Mouse (Mus musculus) CH12.LX (cell line): ENCODE results near the gene Taar7b. TPM values are rescaled to one million over a fixed set of nuclear protein-coding genes. Genes with fewer than 3 reads are reported as not detected.

Experiments used
- DNase-seq: peaks from one replicate; pipeline ENCODE4 v3.0.0-alpha.2; 2013; ENCODE audit errors: extremely low read depth
- H3K27ac ChIP-seq: 2 replicates; pipeline ENCODE4 v1.5.1; 2012; ENCODE audit warnings: low read depth, mild to moderate bottlenecking, control low read depth, moderate library complexity; ENCODE audit not compliant: insufficient read depth
- H3K27me3 ChIP-seq: replicated peaks from 2 replicates; pipeline ENCODE3; 2012; ENCODE audit warnings: inconsistent platforms
- H3K36me3 ChIP-seq, 2 experiments: replicated peaks in 1 of 2; 2 replicates each; pipeline versions ENCODE3 to v1.6.1; 2012; ENCODE audit warnings: inconsistent platforms in 1 of 2, low read length in 1 of 2, mild to moderate bottlenecking in 1 of 2, mixed read lengths in 1 of 2, moderate library complexity in 1 of 2; ENCODE audit not compliant: control insufficient read depth in 1 of 2, insufficient read depth in 1 of 2
- H3K4me1 ChIP-seq, 2 experiments: 2 replicates each; pipeline ENCODE4 v1.6.1; 2012; ENCODE audit warnings: inconsistent platforms in 1 of 2, moderate library complexity in 1 of 2; ENCODE audit not compliant: insufficient read depth in 2 of 2, control insufficient read depth in 1 of 2
- H3K4me2 ChIP-seq: 2 replicates; pipeline ENCODE4 v1.6.1; 2012; ENCODE audit warnings: low read depth, mild to moderate bottlenecking, control low read depth; ENCODE audit not compliant: poor library complexity, insufficient read depth, severe bottlenecking
- H3K4me3 ChIP-seq, 3 experiments: fragments of 150-350 bp in 1 of 3; sonication (generic) in 1 of 3; replicated peaks in 1 of 3; 2 replicates each; pipeline versions ENCODE3 to v1.5.1; 2011 to 2012; ENCODE audit warnings: low read depth in 2 of 3, low read length in 2 of 3, mild to moderate bottlenecking in 2 of 3, moderate library complexity in 2 of 3, control low read depth in 1 of 3, improper control_type of control experiment in 1 of 3, inconsistent platforms in 1 of 3, mixed read lengths in 1 of 3; ENCODE audit not compliant: poor library complexity in 1 of 3
- H3K79me2 ChIP-seq: replicated peaks from 2 replicates; pipeline ENCODE4 v1.6.1; 2012; ENCODE audit warnings: mild to moderate bottlenecking, moderate library complexity; ENCODE audit not compliant: control insufficient read depth, poor library complexity, insufficient read depth, severe bottlenecking; ENCODE audit errors: extremely low read depth
- H3K9ac ChIP-seq: 2 replicates; pipeline ENCODE4 v1.6.1; 2012; ENCODE audit warnings: low read depth, mild to moderate bottlenecking, control low read depth, moderate library complexity; ENCODE audit not compliant: insufficient read depth
- H3K9me3 ChIP-seq: replicated peaks from 2 replicates; pipeline ENCODE3; 2012; ENCODE audit warnings: low read length, inconsistent platforms, mixed read lengths
- BHLHE40 ChIP-seq: IDR thresholded peaks from 2 replicates; pipeline ENCODE4 v1.6.1; 2011; ENCODE audit warnings: mild to moderate bottlenecking, low read depth, low read length, improper control_type of control experiment
- CHD1 ChIP-seq: IDR thresholded peaks from 2 replicates; pipeline ENCODE4 v1.6.1; 2012; ENCODE audit warnings: low read depth, low read length, improper control_type of control experiment, inconsistent platforms
- ELF1 ChIP-seq: IDR thresholded peaks from 2 replicates; pipeline ENCODE4 v1.6.1; 2014; ENCODE audit warnings: low read depth, mild to moderate bottlenecking, inconsistent platforms, low read length, improper control_type of control experiment
- EP300 ChIP-seq: IDR thresholded peaks from 2 replicates; pipeline ENCODE4 v1.6.1; 2011; ENCODE audit warnings: low read length, improper control_type of control experiment
- IRF4 ChIP-seq: IDR thresholded peaks from 2 replicates; pipeline ENCODE4 v1.6.1; 2014; ENCODE audit warnings: low read depth, mild to moderate bottlenecking, inconsistent platforms, low read length, improper control_type of control experiment
- JUND ChIP-seq: conservative IDR thresholded peaks from 2 replicates; pipeline ENCODE4 v1.6.1; 2011; ENCODE audit warnings: low read depth, low read length, improper control_type of control experiment
- MAFK ChIP-seq: IDR thresholded peaks from 2 replicates; pipeline ENCODE4 v1.6.1; 2011; ENCODE audit warnings: low read length, improper control_type of control experiment; ENCODE audit not compliant: insufficient replicate concordance
- MAX ChIP-seq: IDR thresholded peaks from 2 replicates; pipeline ENCODE4 v1.6.1; 2011; ENCODE audit warnings: low read length, improper control_type of control experiment
- MAZ ChIP-seq: IDR thresholded peaks from 2 replicates; pipeline ENCODE4 v1.6.1; 2012; ENCODE audit warnings: low read depth, mild to moderate bottlenecking, inconsistent platforms, low read length, improper control_type of control experiment, moderate library complexity
- MEF2A ChIP-seq: IDR thresholded peaks from 2 replicates; pipeline ENCODE4 v1.6.1; 2014; ENCODE audit warnings: low read depth, mild to moderate bottlenecking, inconsistent platforms, low read length, improper control_type of control experiment, borderline replicate concordance
- MXI1 ChIP-seq: IDR thresholded peaks from 2 replicates; pipeline ENCODE4 v1.6.1; 2011; ENCODE audit warnings: mild to moderate bottlenecking, low read depth, low read length, improper control_type of control experiment
- NRF1 ChIP-seq: IDR thresholded peaks from 2 replicates; pipeline ENCODE4 v1.6.1; 2014; ENCODE audit warnings: low read depth, mild to moderate bottlenecking, inconsistent platforms, low read length, improper control_type of control experiment, moderate library complexity
- PAX5 ChIP-seq: IDR thresholded peaks from 2 replicates; pipeline ENCODE4 v1.6.1; 2012; ENCODE audit warnings: low read length, inconsistent platforms, mixed read lengths
- RCOR1 ChIP-seq: conservative IDR thresholded peaks from 2 replicates; pipeline ENCODE4 v1.6.1; 2012; ENCODE audit warnings: low read depth, mild to moderate bottlenecking, inconsistent platforms, low read length, improper control_type of control experiment
- SMC3 ChIP-seq: IDR thresholded peaks from 2 replicates; pipeline ENCODE4 v1.6.1; 2011; ENCODE audit warnings: low read depth, low read length, improper control_type of control experiment
- USF1 ChIP-seq: IDR thresholded peaks from 2 replicates; pipeline ENCODE4 v1.6.1; 2014; ENCODE audit warnings: low read depth, mild to moderate bottlenecking, inconsistent platforms, low read length, improper control_type of control experiment
- USF2 ChIP-seq: conservative IDR thresholded peaks from 2 replicates; pipeline ENCODE4 v1.6.1; 2011; ENCODE audit warnings: low read depth, low read length, improper control_type of control experiment
- ZC3H11A ChIP-seq: IDR thresholded peaks from 2 replicates; pipeline ENCODE4 v1.6.1; 2012; ENCODE audit warnings: low read depth, mild to moderate bottlenecking, inconsistent platforms, low read length, improper control_type of control experiment
- dilution Hi-C: fragments of 300-500 bp; cut with MboI; formaldehyde crosslinking; loops from 2 replicates; pipeline ENCODE4 v1.14.3; 2020; ENCODE audit warnings: low sequenced_read_pairs; ENCODE audit not compliant: extremely low pct_unique_long_range_greater_than_20kb, extremely low pct_ligation_motif_present
- in situ Hi-C: fragments of 300-500 bp; cut with MboI; formaldehyde crosslinking; loops from 3 replicates; pipeline ENCODE4 v1.14.3; 2019; ENCODE audit warnings: low sequenced_read_pairs, low pct_ligation_motif_present, low pct_unique_long_range_greater_than_20kb, mixed read lengths
- polyA plus RNA-seq: library from polyadenylated mRNA; unstranded; fragments of >175 nt; gene quantifications from 2 replicates; pipeline ENCODE4 v1.2.1, GENCODE M21; 2012; ENCODE audit warnings: low read depth; ENCODE audit not compliant: insufficient read length
- total RNA-seq, 2 experiments: library from RNA; depleted of rRNA; stranded (reverse); fragments of 300-350 nt in 1 of 2; fragments of >200 nt in 1 of 2; gene quantifications; 2 replicates each; pipeline ENCODE4 v1.2.3; 2012 to 2014

Taar7b gene
- total and polyA plus RNA-seq, 3 experiments, result not detected

DNA sequence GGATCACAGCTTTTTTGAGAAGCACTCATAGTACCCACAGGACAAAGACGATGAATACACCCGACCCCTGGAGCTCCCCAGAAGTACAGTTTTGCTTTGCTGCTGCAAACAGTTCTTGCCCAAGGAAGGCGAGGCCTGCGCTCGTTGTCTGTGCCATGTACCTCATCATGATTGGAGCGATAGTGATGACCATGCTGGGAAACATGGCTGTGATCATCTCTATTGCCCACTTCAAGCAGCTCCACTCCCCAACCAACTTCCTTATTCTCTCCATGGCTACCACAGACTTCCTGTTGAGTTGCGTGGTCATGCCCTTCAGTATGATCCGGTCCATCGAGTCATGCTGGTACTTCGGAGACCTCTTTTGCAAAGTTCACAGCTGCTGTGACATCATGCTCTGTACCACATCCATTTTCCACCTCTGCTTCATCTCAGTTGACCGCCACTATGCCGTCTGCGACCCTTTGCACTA is 39.3 kb upstream of the Taar7b start, which contains the start of gene Taar4:
Gene Taar4 (plus strand): TSS at position 51 of the 472 bp plus-strand sequence.
- peaks cover 4 to 12% of the 10 kb centered on the region in 2 experiments for H3K4me1 ChIP-seq
- peak; percentile 5 for DNase-seq
- TF ChIP-seq MAZ (no peak), ELF1 (no peak), SMC3 (no peak), EP300 (no peak), MEF2A (no peak), JUND (no peak), BHLHE40 (no peak), NRF1 (no peak), USF1 (no peak)
- no peaks in the 10 kb centered on the region for H3K27me3 ChIP-seq
- dilution Hi-C loops (no loop called here), in situ Hi-C loops (loop anchor here (25.0 kb wide), 1 partner anchor 352 kb away; no protein-coding TSS in a partner anchor)
- no peak within 1 kb of the TSS for H3K27ac ChIP-seq
- no peaks in the 10 kb centered on the region for H3K9me3 ChIP-seq
- H3K79me2 ChIP-seq, result no peaks in the 10 kb centered on the region
- H3K9ac ChIP-seq, result no peak within 1 kb of the TSS
- H3K4me2 ChIP-seq, result no peak within 1 kb of the TSS
- no peaks in the 10 kb centered on the region for H3K36me3 ChIP-seq
- no peak within 1 kb of the TSS for H3K4me3 ChIP-seq

DNA sequence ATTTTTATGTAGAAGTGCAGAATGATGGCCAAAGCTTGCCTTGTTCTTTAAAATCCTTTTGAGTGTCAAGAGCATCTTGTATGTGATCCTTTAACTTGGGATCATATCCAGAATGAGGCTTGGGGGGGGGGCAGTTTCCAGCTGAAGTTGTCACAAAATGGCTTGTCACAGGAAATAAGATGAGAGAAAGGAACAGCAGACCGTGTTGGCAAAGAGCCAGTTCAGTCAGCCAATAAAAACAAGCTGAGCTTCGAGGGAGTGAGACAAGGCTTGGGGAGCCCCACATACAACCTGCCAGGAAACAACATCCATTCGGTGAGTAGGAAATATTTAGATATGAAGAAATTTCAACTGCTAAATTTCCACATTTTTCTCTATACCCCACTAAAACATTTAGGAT is 36.3 kb upstream of the Taar7b start:
- no peaks in the 10 kb centered on the region for H3K9me3 ChIP-seq
- no peaks in the 10 kb centered on the region for H3K79me2 ChIP-seq
- no peaks in the 10 kb centered on the region for H3K27me3 ChIP-seq
- TF ChIP-seq EP300, result no peak
- TF ChIP-seq CHD1, result no peak
- TF ChIP-seq MAFK, result no peak
- DNase-seq, result no peak
- in situ Hi-C loops (loop anchor here (25.0 kb wide), 1 partner anchor 349 kb away; no protein-coding TSS in a partner anchor), dilution Hi-C loops (no loop called here)
- peaks cover 4 to 12% of the 10 kb centered on the region in 2 experiments for H3K4me1 ChIP-seq
- no peak overlapping the region for H3K4me2 ChIP-seq
- no peak overlapping the region for H3K27ac ChIP-seq
- no peaks in the 10 kb centered on the region for H3K36me3 ChIP-seq
- H3K9ac ChIP-seq, result no peak overlapping the region
- no peak overlapping the region for H3K4me3 ChIP-seq

DNA sequence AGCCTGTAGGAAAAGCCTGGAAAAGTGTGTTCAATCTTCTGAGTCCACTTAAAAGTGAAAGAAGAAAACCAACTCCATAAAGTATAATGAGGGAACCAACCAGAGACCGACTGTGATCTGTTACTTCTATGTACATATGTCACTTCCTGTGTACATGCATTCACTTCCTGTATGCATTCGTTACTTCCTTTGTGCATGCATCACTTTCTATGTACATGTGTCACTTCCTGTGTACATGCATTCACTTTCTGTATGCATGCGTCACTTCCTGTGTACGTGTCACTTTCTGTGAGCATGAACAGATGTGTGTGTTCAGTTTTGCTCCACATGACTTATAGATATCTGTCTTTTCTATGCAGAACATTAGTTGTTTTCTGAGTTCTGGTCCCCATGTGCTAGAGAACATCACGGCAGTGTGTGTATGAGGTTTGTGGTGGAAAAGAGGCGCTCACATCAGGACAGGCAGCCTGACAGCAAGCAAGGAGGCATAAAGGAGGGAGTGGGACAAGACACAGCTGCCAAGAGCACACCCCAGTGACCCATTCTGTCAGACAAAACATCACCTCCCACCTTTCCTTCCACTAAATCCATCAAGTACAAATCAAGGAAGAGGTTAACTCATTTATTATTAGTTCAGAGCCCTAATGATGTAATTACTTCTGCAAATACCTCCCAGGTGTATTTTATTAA is 34.7 kb upstream of the Taar7b start:
- DNase-seq, result no peak
- dilution Hi-C loops (no loop called here), in situ Hi-C loops (loop anchor here (25.0 kb wide), 1 partner anchor 347 kb away; no protein-coding TSS in a partner anchor)
- Histone ChIP-seq H3K4me1 (peaks cover 4 to 12% of the 10 kb centered on the region in 2 experiments), H3K36me3 (no peaks in the 10 kb centered on the region), H3K79me2 (no peaks in the 10 kb centered on the region), H3K4me3 (no peak overlapping the region), H3K9ac (no peak overlapping the region), H3K9me3 (no peaks in the 10 kb centered on the region), H3K27ac (no peak overlapping the region), H3K27me3 (no peaks in the 10 kb centered on the region), H3K4me2 (no peak overlapping the region)
- no peak for TF ChIP-seq CHD1
- TF ChIP-seq PAX5, result no peak
- TF ChIP-seq USF2, result no peak
- TF ChIP-seq ZC3H11A, result no peak
- no peak for TF ChIP-seq RCOR1
- TF ChIP-seq MXI1, result no peak
- no peak for TF ChIP-seq MAX
- no peak for TF ChIP-seq IRF4
- no peak for TF ChIP-seq MAZ
- no peak for TF ChIP-seq ELF1
